Mouse (Mus musculus): ENCODE measurements around the gene Ktn1. TPM values are rescaled to one million over a fixed set of nuclear protein-coding genes. Genes with fewer than 3 reads are reported as not detected.

The Ktn1 gene
- total RNA-seq, 2 experiments from 2014 or later = 138 to 173 TPM

DNA sequence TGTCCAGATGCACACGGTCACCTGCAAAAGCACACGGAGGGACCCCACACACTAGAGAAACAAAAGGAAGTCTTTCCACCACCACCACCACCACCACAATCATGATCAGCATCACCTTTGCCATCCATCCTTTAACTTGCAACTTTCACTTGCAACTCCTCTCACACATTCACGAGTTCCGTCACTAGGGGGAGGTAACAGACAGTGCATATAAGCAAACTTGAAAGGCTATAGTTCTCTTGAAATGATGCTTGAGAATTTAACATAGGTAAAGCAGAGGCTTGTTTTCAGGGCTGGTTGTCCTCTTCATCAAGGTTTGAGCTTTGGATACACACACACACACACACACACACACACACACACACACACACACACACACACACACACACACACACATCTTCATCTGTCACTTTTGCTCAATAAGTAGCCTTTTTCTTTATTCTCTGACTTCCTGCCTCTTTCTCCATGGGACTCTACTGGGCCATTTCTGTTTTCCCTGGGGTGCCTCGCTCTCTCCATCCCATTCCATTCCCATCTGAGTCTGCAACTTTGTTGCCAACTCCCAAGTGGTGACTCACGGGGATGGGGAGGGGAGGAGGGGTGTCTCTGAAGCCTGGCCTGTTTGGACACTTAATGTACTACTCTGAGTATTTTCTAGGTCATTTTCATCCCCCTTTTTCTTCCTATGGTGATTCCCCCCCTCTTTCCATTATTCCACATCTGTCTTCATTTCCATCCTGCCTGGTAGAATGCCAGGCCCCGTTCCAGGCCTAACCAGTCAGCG, 103.4 kb downstream of the Ktn1 start:
- DNase-seq = peak; percentile 25 to 50
- intact Hi-C loops (cut with DNase I) = loop anchor here (2.0 kb wide), 1 partner anchor 615 kb away; no protein-coding TSS in a partner anchor

GRCm38 (mm10) chr14:47753561-47753960, 105.3 kb downstream of the Ktn1 start:
- intact Hi-C loops (cut with DNase I) = no loop called here
- DNase-seq = no peak

- intact Hi-C loops (cut with DNase I) = loop anchor here (2.0 kb wide), 1 partner anchor 606 kb away; no protein-coding TSS in a partner anchor
- DNase-seq = no peak
These were observed 106.1 kb downstream of the Ktn1 start for GRCm38 (mm10) chr14:47754253-47754897.

GRCm38 (mm10) chr14:47756411-47757065, 108.3 kb downstream of the Ktn1 start:
- peak; percentile 40 to 72 for DNase-seq
- intact Hi-C loops (cut with DNase I) = no loop called here

DNA sequence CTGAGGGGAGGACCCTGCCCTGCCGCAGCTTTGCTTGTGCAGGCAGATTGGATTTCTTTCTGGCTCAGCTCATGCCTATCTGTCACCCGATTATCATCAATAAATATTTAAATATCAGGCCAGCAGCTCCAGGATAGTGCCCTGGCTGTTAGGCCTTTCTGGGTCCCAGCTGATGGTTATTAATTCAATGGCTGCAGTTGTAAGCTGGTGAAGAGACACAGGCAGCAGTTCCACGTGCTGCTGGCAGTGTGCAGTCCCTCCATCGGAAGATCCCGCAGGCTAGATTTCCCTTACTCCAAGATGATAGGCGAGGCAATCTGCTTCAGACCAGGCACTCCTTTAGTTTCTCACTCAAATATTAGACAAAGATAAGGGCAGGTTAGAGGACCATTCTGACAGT, 116.9 kb downstream of the Ktn1 start:
- intact Hi-C loops (cut with DNase I) = no loop called here
- DNase-seq = no peak

- no peak for DNase-seq
- intact Hi-C loops (cut with DNase I) = no loop called here
These were observed 117.5 kb downstream of the Ktn1 start for GRCm38 (mm10) chr14:47765796-47766195.

- DNase-seq = no peak
- intact Hi-C loops (cut with DNase I) = no loop called here
These were observed 118.1 kb downstream of the Ktn1 start for GRCm38 (mm10) chr14:47766373-47766772.

GRCm38 (mm10) chr14:47771496-47771895, 123.2 kb downstream of the Ktn1 start:
- no peak for DNase-seq
- intact Hi-C loops (cut with DNase I) = no loop called here

DNA sequence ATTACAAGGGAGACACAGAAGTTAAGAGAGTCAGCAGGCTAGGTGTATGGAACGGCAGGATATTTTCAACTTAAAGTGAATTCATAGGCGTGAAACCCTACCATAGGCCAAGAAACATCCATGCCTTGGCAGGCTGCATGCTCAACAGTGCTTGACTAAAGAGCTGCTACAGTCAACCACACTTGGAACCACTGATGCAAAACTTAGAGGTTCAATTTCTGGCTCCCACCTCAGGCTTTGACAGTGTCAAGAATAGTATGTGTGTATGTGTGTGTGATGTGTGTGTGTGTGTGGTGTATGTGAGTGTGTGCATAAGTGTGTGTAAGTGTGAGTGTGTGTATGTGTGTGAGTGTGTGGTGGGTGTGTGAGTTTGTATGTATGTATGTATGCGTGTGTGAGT, 127.3 kb downstream of the Ktn1 start:
- intact Hi-C loops (cut with DNase I) = no loop called here
- DNase-seq = no peak

DNA sequence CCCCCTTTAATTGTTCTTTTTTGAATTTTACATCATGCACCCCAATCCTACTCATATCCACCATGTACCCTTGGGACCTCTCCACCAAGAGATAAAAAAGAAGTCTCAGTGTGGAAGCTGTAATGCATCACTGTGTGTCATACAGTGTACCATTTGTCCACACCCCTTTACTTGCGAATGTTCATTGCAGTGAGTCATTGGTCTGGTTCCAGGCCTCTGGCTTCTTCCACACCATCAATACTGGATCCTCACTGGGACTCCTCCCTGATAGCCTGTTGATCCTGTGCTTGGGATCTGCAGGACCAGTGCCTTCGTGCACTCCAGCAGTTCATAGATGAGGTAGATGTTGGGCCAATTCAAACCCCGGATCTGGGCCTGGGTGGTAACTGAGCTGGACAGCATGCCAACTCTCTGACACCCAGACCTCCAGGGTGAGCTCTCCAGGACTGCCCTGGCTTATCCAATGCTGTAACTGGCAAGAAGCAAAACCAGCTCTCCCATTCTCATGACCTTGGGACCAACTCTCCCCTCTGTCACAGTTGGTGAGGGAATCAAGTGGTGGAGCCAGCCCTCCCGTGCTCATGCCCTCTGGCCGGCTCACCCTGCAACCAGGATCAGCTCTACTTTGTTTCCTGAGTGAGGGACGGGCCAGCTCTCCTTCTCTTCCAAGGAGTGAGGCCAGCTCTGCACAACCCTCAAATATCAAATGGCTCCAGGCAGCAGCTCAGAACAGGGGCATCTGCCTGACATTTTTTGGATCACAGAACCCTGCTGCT, 128.2 kb downstream of the Ktn1 start:
- intact Hi-C loops (cut with DNase I) = no loop called here
- no peak for DNase-seq

GRCm38 (mm10) chr14:47786112-47786511, 137.9 kb downstream of the Ktn1 start:
- DNase-seq = no peak
- intact Hi-C loops (cut with DNase I) = no loop called here

Other genes starting within 250 kb of the Ktn1 start
- gene Dlgap5, start 230.0 kb upstream of the Ktn1 start, total RNA-seq (2021) = under 1 TPM; 0.49 to 0.56 TPM
- gene Fbxo34, start 198.0 kb upstream of the Ktn1 start, total RNA-seq (2021) = 10 to 100 TPM in 1 of 2 experiments, 1 to 10 TPM in 1; 9.1 to 11.0 TPM
- gene Atg14, start 77.8 kb upstream of the Ktn1 start, total RNA-seq (2021) = 1 to 10 TPM; 6.0 to 8.1 TPM

All from gastrocnemius, postnatal 36 days (tissue).